Mouse (Mus musculus): Measurements from ENCODE around the gene Smg9. TPM values are rescaled to one million over a fixed set of nuclear protein-coding genes. Genes with fewer than 3 reads are reported as not detected.

Gene Smg9
- polyA plus RNA-seq, 1 experiment, result 81.7 TPM

DNA sequence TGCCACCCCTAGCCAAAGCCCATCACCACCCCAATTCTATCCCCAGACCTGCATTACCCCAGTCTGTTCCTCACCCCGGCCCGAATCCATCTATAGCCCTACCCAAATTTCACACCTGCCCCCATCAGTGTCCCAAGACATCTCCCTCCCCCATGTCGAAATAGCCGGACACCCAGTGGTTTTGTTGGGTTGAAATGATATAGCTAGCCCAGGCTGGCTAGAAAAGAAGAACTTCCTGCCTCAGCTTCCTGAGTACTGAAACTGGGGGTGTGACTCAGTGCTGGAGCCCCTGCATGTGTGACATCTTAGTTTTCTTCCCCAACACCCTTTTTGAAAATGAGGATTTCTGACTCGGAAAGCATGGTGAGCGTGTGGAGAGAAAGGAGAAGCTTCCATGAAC lies 67.4 kb downstream of the Smg9 start:
- TF ChIP-seq CTCF (IDR thresholded peaks at IDR 0.05; ENCODE audit: extremely low read depth, insufficient read depth, low read length) (no peak), POLR2A (IDR thresholded peaks at IDR 0.05; ENCODE audit: extremely low read depth, insufficient read depth, low read length) (no peak)

DNA sequence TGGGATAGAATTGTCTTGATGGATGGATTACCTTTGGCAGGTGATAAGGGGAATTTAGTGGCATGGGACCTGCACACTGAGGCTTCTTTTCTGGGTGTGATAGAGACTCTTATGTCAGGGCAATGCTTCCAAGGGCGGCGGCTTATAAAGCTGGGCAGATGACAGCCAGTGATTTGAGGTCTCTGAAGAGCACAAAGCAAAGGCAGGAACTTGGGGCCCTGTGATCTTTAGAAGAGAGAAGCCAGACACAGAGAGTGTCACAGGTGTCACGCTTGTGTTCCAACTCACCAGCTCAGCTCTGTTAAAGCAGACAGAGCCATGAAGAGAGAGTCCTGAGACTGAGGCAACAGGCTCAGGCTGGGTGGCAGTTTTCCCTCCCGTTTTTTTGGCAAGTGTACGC lies 68.5 kb downstream of the Smg9 start:
- Histone ChIP-seq H3K27ac (ENCODE audit: insufficient read depth, low read length) (no peak overlapping the region), H3K4me3 (ENCODE audit: insufficient read depth, low read length) (no peak overlapping the region), H3K4me1 (ENCODE audit: control insufficient read depth, insufficient read depth, low read length) (no peaks in the 10 kb centered on the region)
- no peak for TF ChIP-seq CTCF (IDR thresholded peaks at IDR 0.05; ENCODE audit: extremely low read depth, insufficient read depth, low read length)
- no peak for TF ChIP-seq POLR2A (IDR thresholded peaks at IDR 0.05; ENCODE audit: extremely low read depth, insufficient read depth, low read length)

More for the DNA sequence above, 67.4 kb downstream of the Smg9 start:
- no peak overlapping the region for H3K4me3 ChIP-seq (ENCODE audit: insufficient read depth, low read length)
- H3K4me1 ChIP-seq (ENCODE audit: control insufficient read depth, insufficient read depth, low read length), result no peaks in the 10 kb centered on the region
- H3K27ac ChIP-seq (ENCODE audit: insufficient read depth, low read length), result no peak overlapping the region

DNA sequence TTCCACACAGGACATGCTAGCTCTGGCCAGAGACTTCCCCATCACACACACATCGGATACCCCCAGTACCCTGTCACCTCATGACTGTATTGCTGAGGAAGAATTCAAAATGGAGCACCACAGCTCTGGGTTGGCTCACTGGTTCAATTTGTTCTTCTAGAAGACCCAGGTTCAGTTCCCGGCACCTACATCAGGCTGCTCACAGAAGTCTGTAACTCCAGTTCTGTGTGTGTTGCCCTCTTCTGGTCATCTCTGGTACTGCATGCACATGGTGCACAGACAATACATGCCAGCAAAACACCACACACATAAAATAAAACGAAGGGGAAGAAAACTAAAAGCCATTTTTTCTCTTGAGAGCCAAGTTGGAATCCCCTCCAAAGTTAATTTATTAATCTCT lies 69.7 kb downstream of the Smg9 start:
- no peak for TF ChIP-seq POLR2A (IDR thresholded peaks at IDR 0.05; ENCODE audit: extremely low read depth, insufficient read depth, low read length)
- no peak for TF ChIP-seq CTCF (IDR thresholded peaks at IDR 0.05; ENCODE audit: extremely low read depth, insufficient read depth, low read length)
- no peaks in the 10 kb centered on the region for H3K4me1 ChIP-seq (ENCODE audit: control insufficient read depth, insufficient read depth, low read length)
- no peak overlapping the region for H3K27ac ChIP-seq (ENCODE audit: insufficient read depth, low read length)
- H3K4me3 ChIP-seq (ENCODE audit: insufficient read depth, low read length), result no peak overlapping the region

DNA sequence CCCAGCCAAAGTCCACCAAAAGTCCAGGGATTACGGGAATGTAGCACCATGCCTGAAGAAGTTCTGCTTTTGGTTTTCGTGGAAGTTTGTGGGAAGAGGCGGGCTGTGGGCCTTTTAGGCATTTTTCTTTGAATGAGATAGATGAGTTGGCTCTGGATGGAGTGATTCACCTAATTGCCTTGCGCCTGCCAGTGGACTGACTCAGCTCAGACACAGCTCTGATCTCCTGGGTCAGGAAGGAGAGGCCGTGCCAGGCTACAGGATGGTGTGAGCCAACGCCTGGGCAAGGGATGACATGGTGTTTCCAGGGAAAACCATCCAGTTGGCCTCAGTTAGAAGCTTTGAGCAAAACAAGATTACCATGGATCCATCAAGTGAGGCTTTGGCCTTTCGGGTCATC lies 70.9 kb downstream of the Smg9 start:
- Histone ChIP-seq H3K4me1 (ENCODE audit: control insufficient read depth, insufficient read depth, low read length) (peaks cover 1% of the 10 kb centered on the region; the same call in 1 of the 2 replicates), H3K4me3 (ENCODE audit: insufficient read depth, low read length) (no peak overlapping the region), H3K27ac (ENCODE audit: insufficient read depth, low read length) (no peak overlapping the region)
- no peak for TF ChIP-seq CTCF (IDR thresholded peaks at IDR 0.05; ENCODE audit: extremely low read depth, insufficient read depth, low read length)
- TF ChIP-seq POLR2A (IDR thresholded peaks at IDR 0.05; ENCODE audit: extremely low read depth, insufficient read depth, low read length), result no peak

Other genes starting within 250 kb of the Smg9 start
- gene Zfp114, start 224.6 kb upstream of the Smg9 start, polyA plus RNA-seq (2012; rRNA removed), result 1.6 and 2.0 TPM in 2 replicates
- gene Zfp111, start 188.2 kb upstream of the Smg9 start, polyA plus RNA-seq (2012; rRNA removed), result 4.1 and 4.2 TPM in 2 replicates
- 5.8 and 6.7 TPM in 2 replicates for gene Zfp109, start 162.1 kb upstream of the Smg9 start, polyA plus RNA-seq (2012; rRNA removed)
- gene Zfp108, start 144.8 kb upstream of the Smg9 start, polyA plus RNA-seq (2012; rRNA removed), result 5.7 and 6.1 TPM in 2 replicates
- gene Zfp93, start 129.2 kb upstream of the Smg9 start, polyA plus RNA-seq (2012; rRNA removed), result 9.2 and 11.0 TPM in 2 replicates
- 22.9 and 27.6 TPM in 2 replicates for gene Zfp61, start 98.4 kb upstream of the Smg9 start, polyA plus RNA-seq (2012; rRNA removed)
- 20.2 and 22.4 TPM in 2 replicates for gene Zfp94, start 83.0 kb upstream of the Smg9 start, polyA plus RNA-seq (2012; rRNA removed)
- gene Tescl, start 65.7 kb upstream of the Smg9 start, polyA plus RNA-seq (2012; rRNA removed), result 0.29 TPM in 1 of 2 replicates, not detected in the other
- gene Lypd5, start 50.4 kb upstream of the Smg9 start, polyA plus RNA-seq (2012; rRNA removed), result not detected in 2 replicates
- gene Kcnn4, start 29.4 kb upstream of the Smg9 start, polyA plus RNA-seq (2012; rRNA removed), result 0.47 and 0.77 TPM in 2 replicates
- gene Irgc1, start 52.7 kb downstream of the Smg9 start, polyA plus RNA-seq (2012; rRNA removed), result 0.55 and 1.4 TPM in 2 replicates
- gene Plaur, start 62.9 kb downstream of the Smg9 start, polyA plus RNA-seq (2012; rRNA removed), result 1.3 and 1.5 TPM in 2 replicates
- gene Cadm4, start 82.4 kb downstream of the Smg9 start, polyA plus RNA-seq (2012; rRNA removed), result 234 and 237 TPM in 2 replicates
- gene Zfp428, start 107.4 kb downstream of the Smg9 start, polyA plus RNA-seq (2012; rRNA removed), result 71.7 and 73.4 TPM in 2 replicates
- gene AC161166.1, start 112.8 kb downstream of the Smg9 start, polyA plus RNA-seq (2012; rRNA removed), result not detected in 2 replicates
- 52.9 and 53.9 TPM in 2 replicates for gene Irgq, start 131.1 kb downstream of the Smg9 start, polyA plus RNA-seq (2012; rRNA removed)
- 0.33 TPM in 1 of 2 replicates, not detected in the other for gene Pinlyp, start 146.5 kb downstream of the Smg9 start, polyA plus RNA-seq (2012; rRNA removed)
- gene Xrcc1, start 146.7 kb downstream of the Smg9 start, polyA plus RNA-seq (2012; rRNA removed), result 41.6 and 46.2 TPM in 2 replicates
- gene Ethe1, start 187.9 kb downstream of the Smg9 start, polyA plus RNA-seq (2012; rRNA removed), result 18.4 and 19.4 TPM in 2 replicates
- gene Zfp575, start 188.0 kb downstream of the Smg9 start, polyA plus RNA-seq (2012; rRNA removed), result 7.3 and 7.4 TPM in 2 replicates
- 0.08 and 0.11 TPM in 2 replicates for gene Phldb3, start 211.1 kb downstream of the Smg9 start, polyA plus RNA-seq (2012; rRNA removed)
- not detected in 2 replicates for gene Lypd3, start 236.9 kb downstream of the Smg9 start, polyA plus RNA-seq (2012; rRNA removed)

Data from cortical plate, adult 2 months (tissue).